Mouse (Mus musculus) myocyte (in vitro differentiated cells): Measurements from ENCODE around the gene Neu2. TPM values are rescaled to one million over a fixed set of nuclear protein-coding genes. Genes with fewer than 3 reads are reported as not detected.
"Not testable (repeated sequence)": the region's sequence is repeated elsewhere in the genome, so short reads cannot be mapped to it uniquely, and the experiment has no call there.

Experiments used
- H3K27me3 ChIP-seq: one replicate; pipeline ENCODE4 v1.6.1; 2011; ENCODE audit not compliant: control insufficient read depth, insufficient read depth, insufficient read length
- H3K36me3 ChIP-seq: one replicate; pipeline ENCODE4 v1.6.1; 2011; ENCODE audit not compliant: control insufficient read depth, insufficient read depth
- H3K4me2 ChIP-seq: one replicate; pipeline ENCODE4 v1.6.1; 2011; ENCODE audit warnings: low read depth, control low read depth
- H3K4me3 ChIP-seq: one replicate; pipeline ENCODE4 v1.5.1; 2011; ENCODE audit warnings: mild to moderate bottlenecking, control low read depth, moderate library complexity
- H3K79me2 ChIP-seq: one replicate; pipeline ENCODE4 v1.6.1; 2011; ENCODE audit not compliant: control insufficient read depth, insufficient read depth
- H3ac ChIP-seq: one replicate; pipeline ENCODE4 v1.6.1; 2011; ENCODE audit not compliant: control insufficient read depth, insufficient read length
- CEBPB ChIP-seq: IDR thresholded peaks from 2 replicates; pipeline ENCODE4 v1.6.1; 2011; ENCODE audit warnings: mild to moderate bottlenecking, moderate library complexity; ENCODE audit not compliant: poor library complexity, insufficient read depth, severe bottlenecking
- E2F4 ChIP-seq: IDR thresholded peaks from one replicate; pipeline ENCODE4 v1.6.1; 2011; ENCODE audit warnings: mild to moderate bottlenecking, control low read depth, moderate library complexity; ENCODE audit not compliant: insufficient read depth
- MAX ChIP-seq: IDR thresholded peaks from one replicate; pipeline ENCODE4 v1.6.1; 2011; ENCODE audit warnings: low read depth, mild to moderate bottlenecking, control low read depth
- MYOD1 ChIP-seq, 3 experiments: IDR thresholded peaks; one replicate each; pipeline ENCODE4 v1.6.1; 2011; ENCODE audit warnings: control low read depth in 2 of 3, low read depth in 2 of 3, mild to moderate bottlenecking in 2 of 3, moderate library complexity in 1 of 3; ENCODE audit not compliant: insufficient read length in 2 of 3, control insufficient read depth in 1 of 3
- MYOG ChIP-seq, 3 experiments: IDR thresholded peaks; one replicate each; pipeline ENCODE4 v1.6.1; 2011; ENCODE audit warnings: control low read depth in 2 of 3, low read depth in 2 of 3, mild to moderate bottlenecking in 2 of 3; ENCODE audit not compliant: insufficient read length in 2 of 3, control insufficient read depth in 1 of 3, insufficient read depth in 1 of 3
- POLR2A ChIP-seq: IDR thresholded peaks from one replicate; pipeline ENCODE4 v1.6.1; 2011; ENCODE audit warnings: low read depth, mild to moderate bottlenecking, control low read depth, moderate library complexity; ENCODE audit not compliant: insufficient read length
- POLR2AphosphoS2 ChIP-seq: IDR thresholded peaks from one replicate; pipeline ENCODE4 v1.6.1; 2011; ENCODE audit warnings: low read depth, control low read depth; ENCODE audit not compliant: insufficient read length
- REST ChIP-seq: IDR thresholded peaks from one replicate; pipeline ENCODE4 v1.6.1; 2011; ENCODE audit warnings: mild to moderate bottlenecking, control low read depth, moderate library complexity; ENCODE audit not compliant: insufficient read depth, insufficient read length
- SRF ChIP-seq: IDR thresholded peaks from one replicate; pipeline ENCODE4 v1.6.1; 2011; ENCODE audit warnings: low read depth; ENCODE audit not compliant: control insufficient read depth, insufficient read length
- TCF12 ChIP-seq: IDR thresholded peaks from one replicate; pipeline ENCODE4 v1.6.1; 2011; ENCODE audit warnings: mild to moderate bottlenecking, control low read depth; ENCODE audit not compliant: poor library complexity, insufficient read depth, severe bottlenecking
- TCF3 ChIP-seq: IDR thresholded peaks from one replicate; pipeline ENCODE4 v1.6.1; 2011; ENCODE audit warnings: low read depth, control low read depth; ENCODE audit not compliant: insufficient read length
- USF1 ChIP-seq: IDR thresholded peaks from one replicate; pipeline ENCODE4 v1.6.1; 2011; ENCODE audit warnings: low read depth, mild to moderate bottlenecking, control low read depth, moderate library complexity
- polyA plus RNA-seq: library from polyadenylated mRNA; unstranded; fragments of >200 nt; fragmentation: generic; extraction: Trizol; gene quantifications from one replicate; pipeline ENCODE4 v1.2.1, GENCODE M21; 2012; ENCODE audit warnings: missing spikeins

Neu2 gene
- 1.6 TPM for polyA plus RNA-seq

- TF ChIP-seq TCF3 (no peak), POLR2A (no peak), SRF (no peak), POLR2AphosphoS2 (no peak), MYOG (IDR thresholded peaks at IDR 0.05; ENCODE audit: control insufficient read depth in 1 of 3, insufficient read depth in 1 of 3, insufficient read length in 2 of 3, low read depth in 2 of 3) (no peak), CEBPB (no peak), USF1 (no peak), E2F4 (no peak), TCF12 (no peak), REST (no peak), MYOD1 (IDR thresholded peaks at IDR 0.05; ENCODE audit: control insufficient read depth in 1 of 3, insufficient read length in 2 of 3, low read depth in 2 of 3) (no peak), MAX (no peak)
- no peaks in the 10 kb centered on the region for H3K79me2 ChIP-seq
Measured at GRCm38 (mm10) chr1:87509561-87510165, at the start of gene Neu2. Gene Neu2, plus strand, starts transcription at chr1:87509889.

GRCm38 (mm10) chr1:87467469-87467868 lies 42.2 kb upstream of the Neu2 start:
- H3K27me3 ChIP-seq, result no peaks in the 10 kb centered on the region
- no peak overlapping the region for H3K4me3 ChIP-seq
- H3K79me2 ChIP-seq, result no peaks in the 10 kb centered on the region
- no peak overlapping the region for H3ac ChIP-seq
- no peak overlapping the region for H3K4me2 ChIP-seq
- H3K36me3 ChIP-seq, result no peaks in the 10 kb centered on the region
- TF ChIP-seq POLR2A (no peak), MYOG (IDR thresholded peaks at IDR 0.05; ENCODE audit: control insufficient read depth in 1 of 3, insufficient read depth in 1 of 3, insufficient read length in 2 of 3, low read depth in 2 of 3) (no peak), E2F4 (no peak), TCF12 (no peak), TCF3 (no peak), MAX (no peak), USF1 (no peak)

More at GRCm38 (mm10) chr1:87509561-87510165, at the start of gene Neu2:
- no peaks in the 10 kb centered on the region for H3K36me3 ChIP-seq
- peak within 1 kb of the TSS; percentile 92 for H3K4me2 ChIP-seq
- peaks cover 7% of the 10 kb centered on the region for H3K27me3 ChIP-seq
- peak within 1 kb of the TSS; percentile 48 for H3ac ChIP-seq
- H3K4me3 ChIP-seq, result peak within 1 kb of the TSS; percentile 20

- H3K4me3 ChIP-seq, result no peak overlapping the region
- TF ChIP-seq SRF, result no peak
- TF ChIP-seq TCF3, result no peak
- no peak for TF ChIP-seq E2F4
- TF ChIP-seq MYOD1 (IDR thresholded peaks at IDR 0.05; ENCODE audit: control insufficient read depth in 1 of 3, insufficient read length in 2 of 3, low read depth in 2 of 3), result no peak
- TF ChIP-seq POLR2AphosphoS2, result no peak
- TF ChIP-seq MYOG (IDR thresholded peaks at IDR 0.05; ENCODE audit: control insufficient read depth in 1 of 3, insufficient read depth in 1 of 3, insufficient read length in 2 of 3, low read depth in 2 of 3), result no peak
- no peak for TF ChIP-seq MAX
- no peak for TF ChIP-seq TCF12
- no peak for TF ChIP-seq POLR2A
- TF ChIP-seq USF1, result no peak
- no peak for TF ChIP-seq REST
- no peak for TF ChIP-seq CEBPB
- no peak overlapping the region for H3ac ChIP-seq
- no peaks in the 10 kb centered on the region for H3K79me2 ChIP-seq
- H3K4me2 ChIP-seq, result no peak overlapping the region
- H3K36me3 ChIP-seq, result no peaks in the 10 kb centered on the region
- H3K27me3 ChIP-seq, result no peaks in the 10 kb centered on the region
Measured at GRCm38 (mm10) chr1:87468321-87468720, 41.4 kb upstream of the Neu2 start.

- H3K4me3 ChIP-seq, H3K4me2 ChIP-seq, H3K27me3 ChIP-seq, H3K36me3 ChIP-seq, H3ac ChIP-seq, H3K79me2 ChIP-seq: not testable (repeated sequence)
Measured at GRCm38 (mm10) chr1:87469971-87470370, 39.7 kb upstream of the Neu2 start, which contains the start of gene Snorc. Gene Snorc, plus strand, starts transcription at chr1:87470271.

- H3K4me2 ChIP-seq, result no peak overlapping the region
- H3K79me2 ChIP-seq, result no peaks in the 10 kb centered on the region
- TF ChIP-seq MAX (no peak), SRF (no peak), MYOD1 (IDR thresholded peaks at IDR 0.05; ENCODE audit: control insufficient read depth in 1 of 3, insufficient read length in 2 of 3, low read depth in 2 of 3) (no peak), CEBPB (no peak), TCF12 (no peak), POLR2A (no peak)
- H3K27me3 ChIP-seq, result peaks cover 5% of the 10 kb centered on the region
- H3K36me3 ChIP-seq, result no peaks in the 10 kb centered on the region
- H3K4me3 ChIP-seq, result no peak overlapping the region
- no peak overlapping the region for H3ac ChIP-seq
Measured at GRCm38 (mm10) chr1:87471914-87472313, 37.8 kb upstream of the Neu2 start.
